Mouse (Mus musculus): ENCODE data around the gene Cdc14b. TPM values are rescaled to one million over a fixed set of nuclear protein-coding genes. Genes with fewer than 3 reads are reported as not detected.
A peak's percentile ranks its signal among the peaks of the same experiment; 100 is the strongest.

Gene Cdc14b
- polyA plus RNA-seq, 1 experiment from 2014 or later: 7.7 TPM

DNA sequence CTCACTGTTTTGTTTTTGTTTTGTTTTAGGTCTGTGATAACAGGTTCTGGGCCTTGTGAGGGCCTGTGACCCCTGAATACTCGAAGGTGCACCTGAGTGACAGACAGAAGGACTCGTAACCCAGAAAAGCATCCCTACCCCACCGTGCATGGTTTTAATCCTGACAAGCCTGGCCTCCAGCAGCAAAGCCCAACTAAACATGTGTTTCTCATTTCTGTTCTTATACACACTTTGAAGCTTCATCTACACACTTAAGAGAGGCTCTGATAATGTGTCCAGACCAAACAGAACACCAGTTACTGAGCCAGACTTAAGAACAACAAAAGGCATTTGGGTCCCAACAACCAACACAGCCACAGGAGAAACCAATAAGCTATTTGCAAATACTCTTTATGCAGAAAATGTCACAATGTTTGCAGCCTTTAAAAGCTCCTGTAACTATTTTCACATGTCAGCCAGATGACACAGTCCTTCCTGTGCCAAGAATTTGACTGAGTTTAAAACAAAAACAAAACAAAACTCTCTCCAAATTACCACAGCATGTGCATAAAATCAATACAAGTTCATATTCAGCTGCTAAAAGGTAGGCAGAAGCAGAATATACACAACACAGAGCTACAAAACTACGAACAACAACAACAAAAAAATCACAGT, 39.9 kb downstream of the Cdc14b start:
- WGBS: 73% methylated on average over 4 of the region's 4 CpGs

DNA sequence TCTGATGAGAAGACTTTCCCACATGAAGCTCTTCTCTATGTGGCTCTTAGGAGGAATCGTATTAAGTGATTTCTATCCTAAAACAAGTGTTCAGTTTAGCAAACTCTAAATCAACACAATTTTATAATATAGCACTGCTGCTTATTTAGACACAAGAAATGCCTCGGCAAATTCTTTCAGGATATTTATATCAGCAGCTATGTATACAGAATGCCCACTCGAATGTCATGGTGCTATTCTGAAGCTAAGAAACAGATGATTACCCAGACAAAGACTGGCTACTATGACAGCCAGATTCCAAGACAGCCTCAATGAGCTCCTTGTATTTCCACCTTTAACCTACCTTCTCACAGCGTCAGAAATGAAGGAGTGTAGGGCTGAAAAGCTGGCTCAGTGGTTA, 42.0 kb downstream of the Cdc14b start:
- DNase-seq (ENCODE audit: low spot score, missing footprints): peak; percentile 66
- Histone ChIP-seq H3K4me1 (ENCODE audit: control insufficient read depth, insufficient read depth, low read length) (0 out of 2 replicates have a peak, but pooled peaks cover 2% of the 10 kb centered on the region), H3K4me3 (ENCODE audit: low read depth, low read length) (no peak overlapping the region), H3K27ac (ENCODE audit: low read depth, low read length) (no peak overlapping the region), H3K9ac (ENCODE audit: low read length) (no peak overlapping the region), H3K27me3 (ENCODE audit: control insufficient read depth, insufficient read depth, low read length) (no peaks in the 10 kb centered on the region), H3K4me2 (no peak overlapping the region), H3K36me3 (ENCODE audit: control insufficient read depth, insufficient read depth, low read length) (no peaks in the 10 kb centered on the region), H3K9me3 (ENCODE audit: control insufficient read depth, low read length) (no peaks in the 10 kb centered on the region)
- ATAC-seq (ENCODE audit: low FRiP score): no peak
- 85% methylated on average over 4 of the region's 4 CpGs for WGBS

More for the DNA sequence above, 39.9 kb downstream of the Cdc14b start:
- Histone ChIP-seq H3K27ac (ENCODE audit: low read depth, low read length) (no peak overlapping the region), H3K9ac (ENCODE audit: low read length) (no peak overlapping the region), H3K4me2 (no peak overlapping the region), H3K4me3 (ENCODE audit: low read depth, low read length) (no peak overlapping the region), H3K36me3 (ENCODE audit: control insufficient read depth, insufficient read depth, low read length) (no peaks in the 10 kb centered on the region), H3K27me3 (ENCODE audit: control insufficient read depth, insufficient read depth, low read length) (no peaks in the 10 kb centered on the region), H3K4me1 (ENCODE audit: control insufficient read depth, insufficient read depth, low read length) (0 out of 2 replicates have a peak, but pooled peaks cover 2% of the 10 kb centered on the region), H3K9me3 (ENCODE audit: control insufficient read depth, low read length) (no peaks in the 10 kb centered on the region)
- no peak for ATAC-seq (ENCODE audit: low FRiP score)
- no peak for DNase-seq (ENCODE audit: low spot score, missing footprints)

DNA sequence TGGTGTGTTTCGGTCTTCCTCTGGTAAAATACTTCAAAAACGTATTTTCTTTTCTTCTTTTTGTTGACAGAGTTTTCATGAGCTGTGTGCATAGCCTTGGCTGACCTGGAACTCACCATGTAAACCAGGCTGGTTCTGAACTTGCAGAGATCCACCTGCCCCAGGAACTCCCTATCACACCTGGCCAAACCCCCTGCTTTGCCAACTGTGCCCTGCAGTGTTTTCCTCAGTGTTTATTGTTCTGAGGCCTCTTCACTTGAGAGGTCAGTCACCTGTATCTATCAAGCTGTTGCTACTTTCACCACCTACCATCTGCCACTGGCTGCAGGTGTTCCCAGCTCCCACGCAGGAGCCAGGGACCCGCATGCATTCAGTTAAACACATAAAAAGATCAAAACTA, 48.4 kb downstream of the Cdc14b start:
- Histone ChIP-seq H3K9ac (ENCODE audit: low read length) (no peak overlapping the region), H3K27ac (ENCODE audit: low read depth, low read length) (no peak overlapping the region), H3K4me2 (no peak overlapping the region), H3K4me3 (ENCODE audit: low read depth, low read length) (no peak overlapping the region), H3K27me3 (ENCODE audit: control insufficient read depth, insufficient read depth, low read length) (no peaks in the 10 kb centered on the region), H3K4me1 (ENCODE audit: control insufficient read depth, insufficient read depth, low read length) (no peaks in the 10 kb centered on the region), H3K9me3 (ENCODE audit: control insufficient read depth, low read length) (no peaks in the 10 kb centered on the region), H3K36me3 (ENCODE audit: control insufficient read depth, insufficient read depth, low read length) (no peaks in the 10 kb centered on the region)
- DNase-seq (ENCODE audit: low spot score, missing footprints) (no peak), ATAC-seq (ENCODE audit: low FRiP score) (no peak)
- WGBS: 90% methylated on average over 4 of the region's 4 CpGs

DNA sequence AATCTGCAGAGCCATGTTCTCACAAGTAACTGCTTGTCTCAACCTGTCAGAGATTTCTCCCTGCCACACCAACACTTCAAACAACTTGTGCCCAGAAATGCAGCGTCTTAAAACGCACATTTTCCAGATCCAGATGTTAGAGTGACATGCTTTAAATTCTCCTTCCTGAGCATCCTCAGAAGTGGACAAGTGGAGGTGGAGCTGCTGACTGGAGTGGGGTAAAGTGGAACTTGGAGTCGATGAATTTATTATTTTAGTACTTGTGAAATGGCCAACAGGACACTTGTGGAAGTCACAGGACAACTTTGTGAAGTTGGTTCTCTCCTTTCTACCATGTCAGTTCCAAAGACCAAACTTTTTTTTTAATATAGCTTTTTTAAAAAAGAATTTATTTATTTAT, 49.4 kb downstream of the Cdc14b start:
- Histone ChIP-seq H3K27me3 (ENCODE audit: control insufficient read depth, insufficient read depth, low read length) (no peaks in the 10 kb centered on the region), H3K36me3 (ENCODE audit: control insufficient read depth, insufficient read depth, low read length) (no peaks in the 10 kb centered on the region), H3K4me1 (ENCODE audit: control insufficient read depth, insufficient read depth, low read length) (no peaks in the 10 kb centered on the region), H3K9me3 (ENCODE audit: control insufficient read depth, low read length) (no peaks in the 10 kb centered on the region), H3K4me2 (no peak overlapping the region), H3K9ac (ENCODE audit: low read length) (no peak overlapping the region), H3K27ac (ENCODE audit: low read depth, low read length) (no peak overlapping the region), H3K4me3 (ENCODE audit: low read depth, low read length) (no peak overlapping the region)
- DNase-seq (ENCODE audit: low spot score, missing footprints) (no peak), ATAC-seq (ENCODE audit: low FRiP score) (no peak)
- 91% methylated on average over 3 of the region's 3 CpGs for WGBS

DNA sequence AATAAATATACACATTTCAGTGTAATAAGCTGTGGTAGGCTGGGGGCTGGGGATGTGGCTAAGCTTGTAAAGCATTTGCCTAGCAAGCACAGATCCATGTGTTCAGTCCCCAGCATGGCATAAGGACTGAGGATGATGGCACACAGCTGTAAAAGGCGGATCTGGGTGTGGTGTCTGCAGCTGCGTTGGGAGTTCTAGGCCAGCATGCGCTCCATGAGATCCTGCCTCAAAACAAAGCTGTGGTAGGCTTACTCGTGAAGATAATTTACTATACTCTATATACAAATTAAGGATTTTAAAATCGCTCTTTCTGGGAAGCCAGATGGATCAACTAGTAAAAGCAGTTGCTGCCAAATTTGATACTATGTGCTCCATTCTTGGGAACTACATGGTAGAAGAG, 60.2 kb downstream of the Cdc14b start:
- H3K9ac ChIP-seq (ENCODE audit: low read length): no peak overlapping the region
- no peak overlapping the region for H3K27ac ChIP-seq (ENCODE audit: low read depth, low read length)
- no peak overlapping the region for H3K4me3 ChIP-seq (ENCODE audit: low read depth, low read length)
- ATAC-seq (ENCODE audit: low FRiP score) (no peak), DNase-seq (ENCODE audit: low spot score, missing footprints) (no peak)
- H3K9me3 ChIP-seq (ENCODE audit: control insufficient read depth, low read length): no peaks in the 10 kb centered on the region
- no peak overlapping the region for H3K4me2 ChIP-seq
- H3K27me3 ChIP-seq (ENCODE audit: control insufficient read depth, insufficient read depth, low read length): no peaks in the 10 kb centered on the region
- 93% methylated on average over 5 of the region's 5 CpGs for WGBS
- H3K4me1 ChIP-seq (ENCODE audit: control insufficient read depth, insufficient read depth, low read length): no peaks in the 10 kb centered on the region
- no peaks in the 10 kb centered on the region for H3K36me3 ChIP-seq (ENCODE audit: control insufficient read depth, insufficient read depth, low read length)

DNA sequence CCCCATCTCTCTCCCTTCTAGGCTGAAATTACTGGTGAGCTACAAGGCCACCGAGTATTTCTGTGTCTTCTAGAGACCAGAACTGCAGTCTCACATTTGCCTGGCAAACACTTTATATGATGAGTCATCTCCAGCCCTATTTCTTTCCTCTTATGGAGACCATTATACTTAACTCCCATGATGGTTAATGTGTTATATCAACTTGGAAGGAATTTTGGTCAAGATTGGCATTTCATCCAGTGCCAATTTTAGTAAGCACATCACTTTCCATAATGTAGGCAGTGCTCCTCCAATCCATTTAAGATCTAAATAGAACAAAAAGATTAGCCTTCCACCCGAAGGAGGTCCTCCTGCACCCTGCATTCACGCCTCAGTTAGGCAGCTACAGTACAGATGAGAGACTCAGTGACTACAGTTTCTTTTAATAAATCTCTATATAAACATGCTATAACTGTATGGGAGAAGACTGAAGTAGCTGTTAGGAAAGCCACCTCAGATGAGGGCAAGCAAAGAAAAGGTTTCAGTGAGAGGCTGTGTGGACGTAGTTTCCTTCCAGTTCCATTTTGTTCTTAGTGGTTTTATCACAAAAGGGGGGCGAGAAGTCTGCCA, 63.0 kb downstream of the Cdc14b start:
- DNase-seq (ENCODE audit: low spot score, missing footprints) (no peak), ATAC-seq (ENCODE audit: low FRiP score) (no peak)
- Histone ChIP-seq H3K4me1 (ENCODE audit: control insufficient read depth, insufficient read depth, low read length) (no peaks in the 10 kb centered on the region), H3K36me3 (ENCODE audit: control insufficient read depth, insufficient read depth, low read length) (no peaks in the 10 kb centered on the region), H3K27me3 (ENCODE audit: control insufficient read depth, insufficient read depth, low read length) (no peaks in the 10 kb centered on the region), H3K4me3 (ENCODE audit: low read depth, low read length) (no peak overlapping the region), H3K4me2 (no peak overlapping the region), H3K9me3 (ENCODE audit: control insufficient read depth, low read length) (no peaks in the 10 kb centered on the region), H3K9ac (ENCODE audit: low read length) (no peak overlapping the region), H3K27ac (ENCODE audit: low read depth, low read length) (no peak overlapping the region)
- WGBS: 89% methylated on average over 5 of the region's 5 CpGs

DNA sequence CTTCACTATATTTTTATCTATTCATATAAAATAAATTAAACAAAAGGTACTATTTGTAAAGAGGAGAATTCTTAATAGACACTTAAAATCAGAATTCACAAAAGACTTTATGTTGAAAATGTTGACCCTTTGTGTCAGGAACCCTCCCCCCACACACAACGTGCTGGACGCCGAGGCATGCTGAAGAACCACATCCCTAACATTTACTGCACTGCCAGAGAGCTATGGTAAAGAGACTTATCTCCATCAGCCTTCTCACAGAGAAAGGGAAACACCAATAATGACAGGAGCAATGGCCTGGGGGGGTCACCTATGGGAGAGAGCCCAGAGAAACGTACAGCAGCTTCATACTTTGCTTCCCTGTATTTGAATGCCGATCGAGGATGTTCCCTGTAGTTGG, 66.9 kb downstream of the Cdc14b start:
- H3K4me2 ChIP-seq: no peak overlapping the region
- no peaks in the 10 kb centered on the region for H3K36me3 ChIP-seq (ENCODE audit: control insufficient read depth, insufficient read depth, low read length)
- ATAC-seq (ENCODE audit: low FRiP score): no peak
- H3K9me3 ChIP-seq (ENCODE audit: control insufficient read depth, low read length): no peaks in the 10 kb centered on the region
- DNase-seq (ENCODE audit: low spot score, missing footprints): peak; percentile 64
- H3K27me3 ChIP-seq (ENCODE audit: control insufficient read depth, insufficient read depth, low read length): no peaks in the 10 kb centered on the region
- H3K4me1 ChIP-seq (ENCODE audit: control insufficient read depth, insufficient read depth, low read length): no peaks in the 10 kb centered on the region
- no peak overlapping the region for H3K27ac ChIP-seq (ENCODE audit: low read depth, low read length)
- no peak overlapping the region for H3K4me3 ChIP-seq (ENCODE audit: low read depth, low read length)
- no peak overlapping the region for H3K9ac ChIP-seq (ENCODE audit: low read length)
- WGBS: 91% methylated on average over 6 of the region's 6 CpGs

DNA sequence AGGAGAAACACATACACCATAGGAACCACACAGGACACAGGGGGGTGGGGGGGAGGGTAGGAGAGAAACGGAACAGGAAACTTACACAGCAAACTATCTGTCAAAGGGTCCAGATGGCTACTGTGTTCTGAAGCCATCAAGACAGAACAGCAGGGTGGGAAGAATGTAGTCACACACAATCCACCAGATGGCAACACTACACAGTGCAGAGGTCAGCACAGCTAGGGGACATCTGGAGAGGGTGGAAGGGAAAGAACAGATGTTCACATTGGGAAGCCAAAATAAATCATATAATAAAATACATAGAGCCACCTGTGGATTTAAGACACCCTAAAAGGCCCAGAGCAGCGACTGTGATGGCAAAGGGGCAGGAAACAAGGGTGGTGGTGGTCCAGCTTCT, 69.9 kb downstream of the Cdc14b start:
- WGBS: 68% methylated on average over 2 of the region's 2 CpGs
- H3K9ac ChIP-seq (ENCODE audit: low read length): no peak overlapping the region
- no peak overlapping the region for H3K27ac ChIP-seq (ENCODE audit: low read depth, low read length)
- H3K4me2 ChIP-seq: no peak overlapping the region
- ATAC-seq (ENCODE audit: low FRiP score): peak; percentile 72
- H3K4me1 ChIP-seq (ENCODE audit: control insufficient read depth, insufficient read depth, low read length): no peaks in the 10 kb centered on the region
- H3K36me3 ChIP-seq (ENCODE audit: control insufficient read depth, insufficient read depth, low read length): no peaks in the 10 kb centered on the region
- no peaks in the 10 kb centered on the region for H3K27me3 ChIP-seq (ENCODE audit: control insufficient read depth, insufficient read depth, low read length)
- H3K9me3 ChIP-seq (ENCODE audit: control insufficient read depth, low read length): no peaks in the 10 kb centered on the region
- no peak for DNase-seq (ENCODE audit: low spot score, missing footprints)
- no peak overlapping the region for H3K4me3 ChIP-seq (ENCODE audit: low read depth, low read length)

DNA sequence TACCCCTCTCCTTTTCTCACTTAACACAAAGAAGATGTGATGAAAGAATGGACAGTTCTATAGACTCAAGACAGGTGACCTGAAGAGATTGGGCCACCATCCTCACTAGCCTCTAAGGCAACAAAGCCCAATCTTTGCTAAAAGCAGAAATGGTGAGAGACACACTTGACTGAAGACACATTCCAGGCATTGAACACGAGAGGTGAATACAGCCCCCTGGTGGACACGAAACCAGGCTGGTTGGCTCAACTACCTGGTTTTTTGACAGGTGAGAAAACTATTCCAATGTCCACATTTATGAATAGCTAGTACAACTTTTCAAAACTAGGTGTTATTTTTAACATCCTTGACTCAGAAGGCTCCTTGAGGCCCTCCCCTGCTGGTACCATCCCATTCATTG, 70.4 kb downstream of the Cdc14b start:
- H3K36me3 ChIP-seq (ENCODE audit: control insufficient read depth, insufficient read depth, low read length): no peaks in the 10 kb centered on the region
- H3K9ac ChIP-seq (ENCODE audit: low read length): no peak overlapping the region
- no peak overlapping the region for H3K4me3 ChIP-seq (ENCODE audit: low read depth, low read length)
- H3K27me3 ChIP-seq (ENCODE audit: control insufficient read depth, insufficient read depth, low read length): no peaks in the 10 kb centered on the region
- H3K9me3 ChIP-seq (ENCODE audit: control insufficient read depth, low read length): no peaks in the 10 kb centered on the region
- H3K27ac ChIP-seq (ENCODE audit: low read depth, low read length): no peak overlapping the region
- DNase-seq (ENCODE audit: low spot score, missing footprints) (no peak), ATAC-seq (ENCODE audit: low FRiP score) (no peak)
- H3K4me2 ChIP-seq: no peak overlapping the region
- no peaks in the 10 kb centered on the region for H3K4me1 ChIP-seq (ENCODE audit: control insufficient read depth, insufficient read depth, low read length)
- 72% methylated on average over 2 of the region's 2 CpGs for WGBS

Measured in midbrain, embryonic 11.5 days (tissue).